In genomic region chr8:93814266-93814665, GRCm38 (mm10) we compare ENCODE assay signal across 15 mouse cellular contexts. TPM values are rescaled to one million over a fixed set of nuclear protein-coding genes. Genes with fewer than 3 reads are reported as not detected.
A peak's percentile ranks its signal among the peaks of the same experiment; 100 is the strongest.
DNase-seq lines count a peak whose midpoint lies in the region; ATAC-seq and TF ChIP-seq lines count a peak whose summit lies in the region.
"Had no signal": no experiment of that assay in that cellular context is flagged by ENCODE, and none has a peak within 500 bp of the region (broad histone marks: within the 10 kb centered on the region; RNA-seq: fewer than 3 reads in every experiment).

No protein-coding gene starts in this region.

- no peaks in the 10 kb centered on the region for H3K9me3 ChIP-seq in neural tube, embryonic 12.5 days
- H3K9me3 ChIP-seq: limb, embryonic 15.5 days had no signal

- no peak for TF ChIP-seq POLR2A in olfactory bulb, adult 2 months (IDR thresholded peaks at IDR 0.05; ENCODE audit: insufficient read depth, low read depth, low read length)

- peak; percentile 49 to 59 for DNase-seq in cerebellum, adult 18-20 months
- no peak for DNase-seq in neural tube, embryonic 10.5 days (ENCODE audit: extremely low spot score, low spot score)
- peak; percentile 8 for DNase-seq in induced T-regulatory cell, adult 2 months (ENCODE audit: low read depth)
- no peak for DNase-seq in layer of hippocampus, postnatal 36 days
- no peak for DNase-seq in adrenal gland, adult 8-10 months
- DNase-seq: heart, postnatal 10 days; kidney, adult 2 months; right cerebral cortex, adult 18-20 months had no signal

- H3K27me3 ChIP-seq in neural tube, embryonic 12.5 days (replicated peaks) = no peaks in the 10 kb centered on the region

- peak overlapping the region; percentile 29; the same call in 1 of the 2 replicates for H3K9ac ChIP-seq in neural tube, embryonic 12.5 days
- H3K9ac ChIP-seq: limb, embryonic 15.5 days had no signal

- ATAC-seq in cerebellum, adult (ENCODE audit: insufficient number of reproducible peaks, low FRiP score, low TSS enrichment) = no peak
- ATAC-seq in neural tube, embryonic 12.5 days (ENCODE audit: low FRiP score, low read depth) = no peak
- ATAC-seq: activated CD4-positive, CD25-positive, alpha-beta regulatory T cell, adult 4 months had no signal

- H3K27ac ChIP-seq in neural tube, embryonic 12.5 days = no peak overlapping the region
- H3K27ac ChIP-seq in olfactory bulb, adult 2 months (ENCODE audit: insufficient read depth, low read depth, low read length) = no peak overlapping the region
- H3K27ac ChIP-seq: limb, embryonic 15.5 days had no signal

- H3K4me1 ChIP-seq in neural tube, embryonic 12.5 days = peaks cover 28% of the 10 kb centered on the region
- peaks cover 11% of the 10 kb centered on the region for H3K4me1 ChIP-seq in olfactory bulb, adult 2 months (ENCODE audit: control insufficient read depth, insufficient read depth, low read length)

- H3K4me2 ChIP-seq in neural tube, embryonic 12.5 days (replicated peaks) = peak overlapping the region; percentile 64

- 0 out of 2 replicates have a peak overlapping the region, but pooled peaks have one; percentile 19 for H3K4me3 ChIP-seq in neural tube, embryonic 12.5 days
- peak overlapping the region; percentile 2; the same call in 1 of the 2 replicates for H3K4me3 ChIP-seq in olfactory bulb, adult 2 months (ENCODE audit: insufficient read depth, low read depth, low read length)
- H3K4me3 ChIP-seq: myocyte had no signal

- TF ChIP-seq CTCF in olfactory bulb, adult 2 months (IDR thresholded peaks at IDR 0.05; ENCODE audit: insufficient read depth, low read depth, low read length) = no peak

- 71% methylated on average over 6 of the region's 6 CpGs for WGBS in neural tube, embryonic 12.5 days
- WGBS in olfactory bulb, adult 2 months = 24% methylated on average over 6 of the region's 6 CpGs

- peaks cover 14% of the 10 kb centered on the region; the same call in 1 of the 2 replicates for H3K36me3 ChIP-seq in neural tube, embryonic 12.5 days
- H3K36me3 ChIP-seq: G1E; limb, embryonic 15.5 days had no signal

RNA-seq across cellular contexts. Expression of gene Gnao1, which starts 4.5 kb away (rescaled TPM):
- polyA plus RNA-seq in neural tube, embryonic 12.5 days (2016; fragmentation: Nextera tagmentation; extraction: Ambion mirVana) = 90.6 and 92.7 TPM in 2 replicates
- 636 TPM in 1 of 2 replicates, not detected in the other for polyA plus RNA-seq in olfactory bulb, adult 2 months (2012; ENCODE audit: insufficient read depth, insufficient read length, low replicate concordance, missing spikeins)
- 100 to 1,000 TPM; 641 to 673 TPM for total RNA-seq in layer of hippocampus, postnatal 36 days (2021)
- 10 to 100 TPM; 29.7 to 54.8 (median 40.0) TPM for total RNA-seq in adrenal gland, adult 8-10 months (2022)
- polyA plus RNA-seq: G1E had no signal

Comparison
In these comparisons a context has a peak if more than half of its experiments do, and no peak if none do; other contexts are left out.
1. DNase-seq: peak in cerebellum, adult 18-20 months (2 of 2) and induced T-regulatory cell, adult 2 months (single experiment); none in neural tube, embryonic 10.5 days (single experiment), layer of hippocampus, postnatal 36 days (0 of 2) and adrenal gland, adult 8-10 months (single experiment).
2. RNA of gene Gnao1, which starts 4.5 kb away (total RNA-seq): 641 to 673 TPM in layer of hippocampus, postnatal 36 days; 29.7 to 54.8 TPM in adrenal gland, adult 8-10 months; every median in the first group is over 10 times any median in the second.